Mouse (Mus musculus) ZHBTc4 (cell line): Measurements from ENCODE around the gene Cct7.

Experiments used
- DNase-seq: peaks from one replicate; pipeline ENCODE4 v3.0.0-alpha.2; 2011; ENCODE audit warnings: low read depth, low spot score

Cct7 gene

GRCm38 (mm10) chr6:85452411-85452665, 1.0 kb downstream of the Cct7 start:
- no peak for DNase-seq

- DNase-seq, result no peak
These were observed 1.5 kb downstream of the Cct7 start for GRCm38 (mm10) chr6:85452816-85453215.

DNA sequence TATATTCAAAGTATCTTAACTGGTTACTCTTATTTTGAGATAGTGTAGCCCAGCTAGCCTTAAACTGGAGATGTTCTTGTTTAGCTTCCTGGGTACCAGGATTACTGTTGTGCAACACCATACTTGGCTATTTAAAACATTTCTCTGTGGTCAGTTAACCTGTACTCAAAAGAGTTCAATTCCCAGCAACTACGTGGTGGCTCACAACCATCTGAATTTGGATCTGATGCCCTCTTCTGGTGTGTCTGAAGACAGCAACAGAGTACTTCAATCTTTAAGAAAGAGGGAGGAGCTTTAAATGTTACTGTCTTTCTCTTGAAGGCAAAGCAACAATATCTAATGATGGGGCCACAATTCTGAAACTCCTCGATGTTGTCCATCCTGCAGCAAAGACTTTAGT, 8.3 kb downstream of the Cct7 start:
- no peak for DNase-seq

DNA sequence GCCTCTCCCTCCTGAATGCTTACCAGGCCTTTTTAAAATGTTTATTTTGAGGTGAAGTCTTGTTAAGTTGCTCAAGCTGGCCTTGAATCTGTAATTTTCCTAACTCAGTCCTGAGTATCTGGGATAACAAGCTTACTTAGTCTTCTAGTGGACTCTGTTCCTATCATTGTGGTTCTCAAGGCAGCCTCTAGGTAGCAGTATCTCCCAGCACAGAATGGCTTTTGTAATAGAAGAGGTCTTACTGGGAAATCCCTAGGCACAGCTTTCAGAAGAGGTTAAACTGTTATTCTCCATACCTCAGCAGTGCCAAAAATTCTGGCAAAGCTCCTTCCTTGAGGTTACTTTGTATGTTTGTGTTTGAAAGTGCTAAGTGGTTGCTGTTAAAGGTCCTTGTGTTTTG, 14.1 kb downstream of the Cct7 start:
- DNase-seq, result peak; percentile 40

DNA sequence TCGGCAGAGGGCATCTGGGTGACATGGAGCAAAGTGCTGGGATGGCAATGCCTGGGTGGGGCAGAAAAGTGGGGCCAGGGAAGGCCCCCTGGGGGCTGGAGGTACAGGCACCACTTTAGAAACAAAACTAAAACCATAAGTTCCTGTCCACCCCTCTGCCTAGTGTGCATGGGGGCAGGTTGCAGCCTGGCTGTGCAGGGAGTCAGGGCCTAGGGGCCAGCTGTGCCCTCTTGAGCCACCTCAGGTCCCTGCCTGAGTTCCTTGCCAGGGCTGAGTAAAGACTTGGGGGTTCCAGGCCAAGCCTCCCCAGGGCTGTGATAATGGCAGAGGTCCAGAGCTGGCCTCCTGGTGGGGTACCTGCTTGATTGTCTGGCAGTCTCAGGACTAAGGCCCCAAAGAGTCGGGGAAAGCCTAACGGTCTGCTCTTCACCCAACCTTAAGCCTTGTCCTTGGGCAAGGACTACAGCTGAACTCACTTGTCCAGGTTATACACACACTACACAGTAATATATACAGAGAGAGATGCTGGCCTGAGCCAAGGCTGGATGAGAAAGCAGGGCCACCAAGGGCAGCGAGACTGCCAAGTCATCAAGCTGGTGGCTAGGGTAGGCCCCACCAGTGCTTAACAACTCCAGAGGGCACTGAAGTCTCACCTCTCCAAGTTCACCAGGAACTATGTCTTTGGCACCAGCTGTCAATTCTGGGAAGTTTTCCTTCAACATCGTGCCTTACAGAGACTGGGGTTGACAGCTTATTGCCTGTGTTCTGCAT, 18.5 kb downstream of the Cct7 start:
- no peak for DNase-seq

- no peak for DNase-seq
These were observed 20.6 kb downstream of the Cct7 start for GRCm38 (mm10) chr6:85471962-85472361.

DNA sequence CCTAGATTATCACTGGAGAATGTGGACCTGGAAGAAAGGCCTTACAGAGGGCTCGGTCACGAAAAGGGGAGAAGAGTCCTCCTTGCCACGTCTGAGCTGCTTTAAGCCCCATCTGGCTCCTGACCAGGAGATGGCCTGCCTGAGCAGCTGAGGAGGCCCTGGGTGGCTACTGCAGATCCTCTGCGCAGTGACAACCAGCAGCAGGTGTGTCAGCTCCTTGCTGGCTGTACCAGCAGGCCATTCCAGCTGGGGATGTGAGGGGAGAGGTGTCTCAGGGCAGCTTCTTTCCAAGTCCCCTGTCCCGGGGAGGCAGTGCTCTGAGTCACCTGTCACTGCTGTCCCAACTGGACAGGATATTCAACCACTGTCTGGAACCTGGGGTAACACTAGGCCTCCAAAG, 21.2 kb downstream of the Cct7 start:
- DNase-seq, result no peak

DNA sequence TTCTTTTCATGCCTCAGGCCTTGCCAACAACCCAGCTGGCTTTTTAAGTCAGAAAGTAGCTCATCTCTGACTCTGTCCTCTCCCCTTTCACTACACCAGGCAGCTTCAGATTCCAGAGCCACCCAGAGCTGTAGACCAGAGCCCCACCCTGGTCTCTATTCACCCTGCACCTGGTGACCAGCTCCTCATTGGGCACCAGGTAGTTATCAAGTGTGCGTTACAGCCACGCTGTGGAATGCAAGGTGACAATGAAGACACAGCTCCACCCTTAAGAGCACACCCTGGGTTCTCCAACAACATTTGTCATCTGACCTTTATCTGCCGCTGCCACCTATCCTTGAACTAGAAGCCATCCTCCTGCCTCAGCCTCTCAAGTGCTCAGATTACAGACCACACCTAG, 24.3 kb downstream of the Cct7 start:
- DNase-seq, result peak; percentile 65

DNA sequence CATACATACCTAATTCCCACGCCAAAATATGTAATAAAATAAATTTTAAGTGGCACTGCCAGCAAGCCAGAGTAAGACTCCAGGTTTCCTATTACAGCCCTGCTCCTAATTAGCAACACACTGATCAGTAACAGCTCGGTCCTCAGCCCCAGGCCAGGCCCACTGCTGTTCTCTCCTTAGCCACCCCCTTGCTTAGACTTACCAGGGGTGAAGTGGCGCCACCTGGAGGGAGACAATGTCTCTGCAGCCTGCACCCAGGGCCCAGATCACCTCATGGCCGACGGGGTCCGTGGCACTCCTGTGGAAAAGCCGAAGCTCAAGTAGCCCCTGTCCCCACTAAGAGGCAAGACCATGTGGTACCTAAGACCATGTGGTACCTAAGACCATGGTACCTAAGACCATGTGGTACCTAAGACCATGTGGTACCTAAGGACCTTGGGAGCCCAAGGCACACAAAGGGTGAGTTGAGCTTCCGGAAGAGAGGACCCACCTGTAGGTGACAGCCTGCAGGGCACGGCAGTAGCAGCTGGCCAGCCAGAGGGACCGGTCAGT, 26.1 kb downstream of the Cct7 start:
- peak; percentile 87 for DNase-seq

- DNase-seq, result peak; percentile 55
These were observed 27.1 kb downstream of the Cct7 start for GRCm38 (mm10) chr6:85478416-85478815.

DNA sequence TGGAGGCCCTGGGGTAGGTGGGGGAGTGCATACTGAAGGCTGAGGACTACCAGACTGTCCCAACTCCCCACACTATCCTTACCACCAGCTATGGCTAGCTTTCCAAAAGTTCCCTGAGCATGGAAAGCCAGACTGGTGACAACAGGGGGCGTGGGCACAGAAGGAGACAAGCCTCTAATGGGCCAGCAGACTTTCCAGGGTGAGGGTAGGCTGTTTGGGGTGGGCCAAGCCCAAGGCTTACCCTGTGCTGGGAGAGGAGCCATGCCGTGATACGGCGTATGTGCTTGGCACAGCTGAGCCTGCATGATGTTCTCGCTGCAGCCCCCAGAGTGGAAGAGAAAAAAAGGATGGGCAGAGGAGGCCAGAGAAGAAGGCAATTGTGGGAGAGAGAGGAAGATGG, 28.7 kb downstream of the Cct7 start:
- DNase-seq, result no peak

DNA sequence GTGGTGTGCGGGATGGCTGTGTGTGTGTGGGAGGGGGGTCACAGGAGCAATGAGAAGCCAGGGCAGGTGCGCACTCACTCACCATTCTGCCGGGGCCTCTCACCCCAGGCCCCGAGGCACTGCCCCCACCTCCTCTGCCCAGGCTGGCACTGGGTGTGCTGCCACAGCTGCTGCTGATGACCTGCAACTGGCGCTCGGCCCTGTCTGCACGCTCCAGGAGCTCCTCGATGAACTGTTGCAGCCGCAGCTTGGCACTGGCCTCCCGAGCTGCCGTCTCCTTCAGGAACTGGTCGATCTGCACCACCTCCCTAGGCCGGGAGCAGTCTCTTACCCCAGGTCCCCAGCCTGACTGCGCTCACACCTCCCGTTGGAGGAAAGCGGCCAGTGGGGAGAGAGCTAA, 29.4 kb downstream of the Cct7 start:
- no peak for DNase-seq

DNA sequence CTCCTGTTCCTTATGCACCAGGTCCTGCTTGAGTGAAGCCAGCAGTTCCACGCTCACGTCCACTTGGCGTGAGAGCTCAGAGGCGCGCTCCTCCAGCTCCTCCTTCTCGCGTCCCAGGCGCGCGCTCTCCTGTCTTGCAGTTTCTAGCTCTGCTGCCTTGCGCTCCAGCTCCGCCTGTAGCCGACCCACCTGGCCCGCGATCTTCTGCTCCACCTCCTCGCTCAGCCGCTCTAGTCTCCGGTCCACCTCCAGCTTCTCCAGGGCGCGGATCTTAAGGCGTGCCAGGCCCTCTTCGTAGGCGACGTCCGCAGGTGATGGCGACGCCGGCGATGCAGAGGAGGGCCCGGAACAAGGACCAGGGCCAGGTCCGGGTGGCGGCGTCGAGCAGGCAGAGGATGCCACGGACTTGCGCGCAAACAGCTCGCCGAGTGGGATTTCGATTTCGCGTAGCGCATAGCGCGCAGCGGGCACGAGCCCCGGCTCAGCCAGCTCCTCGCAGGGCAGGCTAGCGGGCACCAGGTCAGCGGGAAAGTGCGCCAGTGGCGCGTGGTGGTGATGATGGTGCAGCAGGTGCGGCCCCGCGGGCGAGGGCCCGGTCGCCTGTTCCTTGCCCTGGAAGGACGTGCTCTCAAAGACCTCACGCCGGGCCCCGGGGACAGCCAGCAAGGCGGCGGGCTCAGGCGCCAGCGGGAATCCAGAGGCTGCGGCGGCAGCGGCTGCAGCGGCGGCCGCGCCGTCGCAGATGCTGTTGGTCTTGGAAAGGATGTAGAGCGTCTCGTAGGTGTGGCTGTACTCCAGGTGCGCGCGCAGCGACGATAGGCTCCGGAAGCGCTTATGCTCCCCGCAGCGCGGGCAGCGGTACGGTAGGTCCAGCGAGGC, 32.8 kb downstream of the Cct7 start:
- DNase-seq, result peak; percentile 67

DNA sequence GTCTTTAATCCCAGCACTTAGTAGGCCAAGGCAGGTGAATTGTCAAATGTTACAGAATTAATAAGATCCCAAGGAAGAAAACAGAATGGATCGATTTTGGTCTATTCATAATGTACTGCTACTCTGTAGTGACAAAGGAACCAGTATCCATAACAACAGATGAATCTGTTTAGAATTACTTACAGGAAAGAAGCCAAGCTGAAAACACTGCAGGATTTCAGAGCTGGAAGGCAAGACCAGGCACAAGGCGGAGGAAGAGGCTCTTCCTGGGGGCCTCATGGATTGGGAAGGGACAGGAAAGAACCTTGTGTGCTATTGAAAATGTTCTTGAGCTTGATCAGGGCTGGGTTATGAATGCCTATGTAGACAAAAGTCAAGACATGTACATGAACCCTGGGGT, 34.4 kb downstream of the Cct7 start:
- no peak for DNase-seq

DNA sequence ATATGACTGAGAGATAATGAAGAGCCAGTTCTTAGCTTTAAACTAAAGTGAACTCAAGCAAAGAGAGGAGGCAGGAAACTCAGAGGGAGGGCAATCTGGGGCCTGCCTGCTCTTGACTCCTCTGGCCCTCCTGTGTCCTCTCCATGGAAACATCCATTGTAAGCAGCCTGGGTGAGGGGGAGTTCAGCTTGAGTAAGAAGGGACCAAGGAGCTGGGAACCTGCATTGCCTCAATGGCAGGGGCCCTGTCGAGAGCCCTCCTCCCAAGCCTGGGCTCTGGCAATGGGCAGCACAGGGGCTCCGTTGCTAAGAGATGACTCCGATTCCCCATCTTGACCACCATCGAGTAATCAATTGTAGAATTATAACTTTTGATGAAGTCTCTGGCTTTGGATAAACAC, 37.2 kb downstream of the Cct7 start:
- no peak for DNase-seq

- no peak for DNase-seq
These were observed 38.4 kb downstream of the Cct7 start for GRCm38 (mm10) chr6:85489717-85490116.

GRCm38 (mm10) chr6:85490252-85490651, 38.9 kb downstream of the Cct7 start:
- no peak for DNase-seq

- DNase-seq, result no peak
These were observed 40.3 kb downstream of the Cct7 start for GRCm38 (mm10) chr6:85491606-85492005.

DNA sequence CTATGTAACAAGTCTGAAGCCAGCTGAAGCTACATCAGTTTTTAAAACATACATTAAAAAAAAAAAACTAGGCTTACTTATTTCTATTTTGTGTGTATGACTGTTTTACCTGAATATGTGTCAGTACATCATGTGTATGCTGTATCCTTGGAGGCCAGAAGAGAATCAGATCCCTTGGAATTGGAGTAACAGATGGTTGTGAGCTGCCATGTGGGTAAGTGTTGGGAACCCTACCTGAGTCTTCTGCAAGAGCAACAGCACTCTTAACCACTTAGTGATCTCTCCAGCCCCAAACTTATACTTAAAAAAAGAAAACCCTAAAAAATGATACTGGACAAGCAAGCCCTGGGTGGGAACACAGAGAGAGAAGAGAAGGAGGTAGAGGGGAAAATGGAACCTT, 45.7 kb downstream of the Cct7 start:
- DNase-seq, result no peak

DNA sequence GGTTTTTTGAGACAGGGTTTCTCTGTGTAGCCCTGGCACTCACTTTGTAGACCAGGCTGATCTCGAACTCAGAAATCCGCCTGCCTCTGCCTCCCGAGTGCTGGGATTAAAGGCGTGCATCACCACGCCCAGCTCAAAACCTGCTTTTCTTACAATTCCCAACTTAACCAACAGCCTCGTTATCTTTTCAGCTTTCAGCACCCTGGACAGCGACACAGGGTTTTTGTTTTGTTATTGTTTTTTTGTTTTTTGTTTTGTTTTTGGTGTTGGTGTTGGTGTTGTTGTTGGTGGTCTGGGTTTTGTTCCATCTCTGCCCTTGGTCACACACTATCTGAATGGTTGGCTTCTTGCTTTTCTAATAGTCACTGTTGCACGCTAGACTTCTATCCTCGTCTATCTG, 46.8 kb downstream of the Cct7 start:
- DNase-seq, result peak; percentile 44

DNA sequence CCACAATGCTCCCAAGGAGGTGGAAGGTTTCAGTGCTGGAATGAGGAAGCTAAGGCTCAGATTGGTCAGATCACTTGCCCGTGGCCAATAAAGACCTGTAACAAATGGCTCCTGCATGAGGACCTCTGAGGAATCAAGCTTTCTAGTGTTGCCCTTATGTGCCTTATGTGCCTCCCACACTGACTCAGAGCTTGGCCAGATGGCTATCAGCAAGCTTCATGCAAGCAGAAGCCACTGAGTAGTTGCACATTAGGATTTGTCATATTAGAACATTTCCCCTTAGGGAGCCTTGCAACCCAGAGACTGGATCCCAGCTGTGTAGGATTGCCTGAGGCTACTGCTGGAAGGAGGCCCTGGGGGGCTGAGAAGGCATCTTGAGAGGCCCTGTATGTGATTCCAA, 49.1 kb downstream of the Cct7 start:
- DNase-seq, result no peak

DNA sequence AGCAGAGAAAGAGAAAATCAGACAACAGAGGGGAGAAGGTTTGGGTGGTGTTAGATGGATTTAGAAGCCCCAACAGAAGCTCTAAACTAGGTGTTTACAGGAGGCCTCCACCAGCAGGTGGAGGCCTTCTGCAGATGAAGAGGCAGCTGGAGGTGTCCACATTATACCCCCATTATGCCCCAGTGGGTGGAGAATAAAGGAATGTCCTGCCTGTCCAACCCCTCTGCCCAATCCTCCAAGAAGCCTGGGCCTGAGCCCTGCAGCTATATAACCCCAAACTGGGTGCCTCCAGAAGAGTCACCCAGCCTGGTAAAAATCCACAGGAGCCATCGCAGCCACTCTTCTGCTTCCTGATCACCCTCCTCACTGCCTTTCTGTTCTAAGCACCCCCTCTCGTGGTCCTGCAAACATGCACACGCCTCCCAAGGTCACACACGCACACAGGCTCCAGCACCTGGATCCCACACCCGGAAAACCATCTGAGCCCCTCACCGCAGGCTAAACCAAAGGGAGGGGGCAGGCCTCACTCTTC, 50.3 kb downstream of the Cct7 start:
- no peak for DNase-seq
